Comparison of ENCODE assay signal across 8 mouse cellular contexts in genomic region chr2:92059481-92060220, GRCm38 (mm10). TPM values are rescaled to one million over a fixed set of nuclear protein-coding genes. Genes with fewer than 3 reads are reported as not detected.
DNase-seq lines count a peak whose midpoint lies in the region; ATAC-seq lines count a peak whose summit lies in the region.

No protein-coding gene starts in this region.

- peak overlapping the region; percentile 58 for H3K4me3 ChIP-seq in embryonic facial prominence, embryonic 12.5 days
- peak overlapping the region; percentile 61 for H3K4me3 ChIP-seq in limb, embryonic 15.5 days
- peak overlapping the region; percentile 81 for H3K4me3 ChIP-seq in midbrain, embryonic 16.5 days (ENCODE audit: low read depth, low read length)
- H3K4me3 ChIP-seq in stomach, embryonic 14.5 days (ENCODE audit: low read depth, low read length): peak overlapping the region; percentile 60

- H3K27me3 ChIP-seq in embryonic facial prominence, embryonic 12.5 days: peaks cover 38% of the 10 kb centered on the region
- peaks cover 22% of the 10 kb centered on the region for H3K27me3 ChIP-seq in limb, embryonic 15.5 days
- peaks cover 4% of the 10 kb centered on the region; the same call in 1 of the 2 replicates for H3K27me3 ChIP-seq in midbrain, embryonic 16.5 days (ENCODE audit: control insufficient read depth, insufficient read depth, low read depth, low read length)
- H3K27me3 ChIP-seq in stomach, embryonic 14.5 days (ENCODE audit: control insufficient read depth, insufficient read depth, low read length): peaks cover 7% of the 10 kb centered on the region; the same call in 1 of the 2 replicates

- H3K4me1 ChIP-seq in embryonic facial prominence, embryonic 12.5 days: peaks cover 28% of the 10 kb centered on the region
- peaks cover 46% of the 10 kb centered on the region for H3K4me1 ChIP-seq in limb, embryonic 15.5 days
- H3K4me1 ChIP-seq in midbrain, embryonic 16.5 days (ENCODE audit: control insufficient read depth, insufficient read depth, low read length): peaks cover 14% of the 10 kb centered on the region
- peaks cover 18% of the 10 kb centered on the region; the same call in 1 of the 2 replicates for H3K4me1 ChIP-seq in stomach, embryonic 14.5 days (ENCODE audit: control insufficient read depth, insufficient read depth, low read length)

- under 1% methylated on average over 63 of the region's 63 CpGs for WGBS in embryonic facial prominence, embryonic 12.5 days
- WGBS in limb, embryonic 15.5 days: under 1% methylated on average over 61 of the region's 63 CpGs
- WGBS in midbrain, embryonic 16.5 days: 0% methylated on average over 63 of the region's 63 CpGs
- WGBS in stomach, embryonic 14.5 days: 1% methylated on average over 62 of the region's 63 CpGs

- peak; percentile 70 to 84 for DNase-seq in left cerebral cortex, adult 18-20 months (ENCODE audit: low spot score in 2 of 2)
- DNase-seq in left cerebral cortex, adult 11 months (ENCODE audit: low spot score): no peak
- DNase-seq in heart, adult 9 months (ENCODE audit: low spot score in 2 of 2): peak; percentile 58 to 63
- peak; percentile 47 for DNase-seq in kidney, adult 9 months

- H3K36me3 ChIP-seq in embryonic facial prominence, embryonic 12.5 days: no peaks in the 10 kb centered on the region
- H3K36me3 ChIP-seq in limb, embryonic 15.5 days: no peaks in the 10 kb centered on the region
- no peaks in the 10 kb centered on the region for H3K36me3 ChIP-seq in midbrain, embryonic 16.5 days (ENCODE audit: control insufficient read depth, insufficient read depth, low read length)
- H3K36me3 ChIP-seq in stomach, embryonic 14.5 days (ENCODE audit: control insufficient read depth, insufficient read depth, low read length): no peaks in the 10 kb centered on the region

- no peak overlapping the region for H3K27ac ChIP-seq in embryonic facial prominence, embryonic 12.5 days
- H3K27ac ChIP-seq in limb, embryonic 15.5 days: no peak overlapping the region
- H3K27ac ChIP-seq in midbrain, embryonic 16.5 days (ENCODE audit: low read length): peak overlapping the region; percentile 95
- H3K27ac ChIP-seq in stomach, embryonic 14.5 days (ENCODE audit: low read length): no peak overlapping the region; the same call in 1 of the 2 replicates

- no peaks in the 10 kb centered on the region for H3K9me3 ChIP-seq in embryonic facial prominence, embryonic 12.5 days
- H3K9me3 ChIP-seq in limb, embryonic 15.5 days: no peaks in the 10 kb centered on the region
- H3K9me3 ChIP-seq in midbrain, embryonic 16.5 days (replicated peaks; ENCODE audit: control insufficient read depth, low read length, poor library complexity, severe bottlenecking): no peaks in the 10 kb centered on the region
- H3K9me3 ChIP-seq in stomach, embryonic 14.5 days (ENCODE audit: control insufficient read depth, low read depth, low read length): no peaks in the 10 kb centered on the region

- peak; percentile 49; the same call in 1 of the 2 replicates for ATAC-seq in embryonic facial prominence, embryonic 12.5 days (ENCODE audit: insufficient number of reproducible peaks, insufficient read depth, low FRiP score, low TSS enrichment)
- ATAC-seq in limb, embryonic 15.5 days (ENCODE audit: insufficient number of reproducible peaks, low FRiP score, low TSS enrichment, low read depth): no peak
- peak; percentile 79 for ATAC-seq in midbrain, embryonic 16.5 days
- ATAC-seq in stomach, embryonic 14.5 days (ENCODE audit: insufficient number of reproducible peaks, insufficient read depth, low FRiP score, low read depth): peak; percentile 50

- peak overlapping the region; percentile 99 for H3K4me2 ChIP-seq in embryonic facial prominence, embryonic 12.5 days (replicated peaks)
- H3K4me2 ChIP-seq in limb, embryonic 15.5 days: peak overlapping the region; percentile 92
- H3K4me2 ChIP-seq in midbrain, embryonic 16.5 days (ENCODE audit: low read length): peak overlapping the region; percentile 78
- H3K4me2 ChIP-seq in stomach, embryonic 14.5 days (replicated peaks; ENCODE audit: low read depth, low read length): peak overlapping the region; percentile 100

- H3K9ac ChIP-seq in embryonic facial prominence, embryonic 12.5 days: peak overlapping the region; percentile 62
- peak overlapping the region; percentile 56 for H3K9ac ChIP-seq in limb, embryonic 15.5 days
- H3K9ac ChIP-seq in midbrain, embryonic 16.5 days (ENCODE audit: low read depth, low read length): peak overlapping the region; percentile 97
- peak overlapping the region; percentile 33; the same call in 1 of the 2 replicates for H3K9ac ChIP-seq in stomach, embryonic 14.5 days (replicated peaks; ENCODE audit: low read depth, low read length)

RNA-seq across cellular contexts. Expression of gene Phf21a, which starts 33.3 kb away (rescaled TPM):
- 100 to 1,000 TPM; 121 to 130 TPM for total RNA-seq in left cerebral cortex, adult 18-20 months (2021)
- polyA plus RNA-seq in embryonic facial prominence, embryonic 12.5 days (2016; fragmentation: Nextera tagmentation; extraction: Ambion mirVana): 38.7 and 43.5 TPM in 2 replicates
- 33.0 and 34.9 TPM in 2 replicates for polyA plus RNA-seq in limb, embryonic 15.5 days (2015; fragmentation: Nextera tagmentation; extraction: Ambion mirVana)
- polyA plus RNA-seq in midbrain, embryonic 16.5 days (2015; fragmentation: Nextera tagmentation; extraction: Ambion mirVana): 33.6 and 36.0 TPM in 2 replicates
- 35.8 and 42.6 TPM in 2 replicates for polyA plus RNA-seq in stomach, embryonic 14.5 days (2014; fragmentation: Nextera tagmentation; extraction: Ambion mirVana)

RNA-seq across cellular contexts. Expression of gene Creb3l1, which starts 35.3 kb away (rescaled TPM):
- total RNA-seq in left cerebral cortex, adult 18-20 months (2021): 1 to 10 TPM; 2.3 to 2.6 TPM
- 3.3 and 3.6 TPM in 2 replicates for polyA plus RNA-seq in embryonic facial prominence, embryonic 12.5 days (2016; fragmentation: Nextera tagmentation; extraction: Ambion mirVana)
- polyA plus RNA-seq in limb, embryonic 15.5 days (2015; fragmentation: Nextera tagmentation; extraction: Ambion mirVana): 30.4 and 31.9 TPM in 2 replicates
- polyA plus RNA-seq in midbrain, embryonic 16.5 days (2015; fragmentation: Nextera tagmentation; extraction: Ambion mirVana): 1.2 and 1.9 TPM in 2 replicates
- 33.2 and 35.2 TPM in 2 replicates for polyA plus RNA-seq in stomach, embryonic 14.5 days (2014; fragmentation: Nextera tagmentation; extraction: Ambion mirVana)

Comparison
In these comparisons a context has a peak if more than half of its experiments do, and no peak if none do; other contexts are left out.
1. H3K9ac ChIP-seq: peak in every context shown above with its lines; median percentile 97 in midbrain, embryonic 16.5 days; 62 in embryonic facial prominence, embryonic 12.5 days; 56 in limb, embryonic 15.5 days; 33 in stomach, embryonic 14.5 days.